Mouse (Mus musculus) hindbrain, embryonic 16.5 days (tissue): ENCODE data around the gene Slc2a2. TPM values are rescaled to one million over a fixed set of nuclear protein-coding genes. Genes with fewer than 3 reads are reported as not detected.
A peak's percentile ranks its signal among the peaks of the same experiment; 100 is the strongest.

Experiments
- ATAC-seq: fragments of 200-750 bp; cut with Nextera tagmentation; 2 replicates; pipeline ENCODE4 v1.8.0; 2017; ENCODE audit warnings: moderate TSS enrichment, moderate library complexity
- H3K27ac ChIP-seq: fragments of 300-500 bp; sonication (generic); 2 replicates; pipeline ENCODE4 v1.5.1; 2014; ENCODE audit warnings: low read depth, mild to moderate bottlenecking, control low read depth, low read length, moderate library complexity
- H3K27me3 ChIP-seq: fragments of 300-500 bp; sonication (generic); replicated peaks from 2 replicates; pipeline ENCODE4 v1.6.1; 2014; ENCODE audit warnings: low read length; ENCODE audit not compliant: control insufficient read depth, insufficient read depth
- H3K36me3 ChIP-seq: fragments of 300-500 bp; sonication (generic); 2 replicates; pipeline ENCODE4 v1.6.1; 2014; ENCODE audit warnings: mild to moderate bottlenecking, low read length, moderate library complexity, mixed read lengths; ENCODE audit not compliant: control insufficient read depth, insufficient read depth
- H3K4me1 ChIP-seq: fragments of 300-500 bp; sonication (generic); 2 replicates; pipeline ENCODE4 v1.6.1; 2014; ENCODE audit warnings: low read depth, low read length; ENCODE audit not compliant: control insufficient read depth, insufficient read depth
- H3K4me2 ChIP-seq: fragments of 300-500 bp; sonication (generic); 2 replicates; pipeline ENCODE4 v1.6.1; 2014; ENCODE audit warnings: mild to moderate bottlenecking, low read length, control low read depth, moderate library complexity
- H3K4me3 ChIP-seq: fragments of 300-500 bp; sonication (generic); 2 replicates; pipeline ENCODE4 v1.5.1; 2014; ENCODE audit warnings: mild to moderate bottlenecking, low read length, control low read depth, moderate library complexity
- H3K9ac ChIP-seq: fragments of 300-500 bp; sonication (generic); 2 replicates; pipeline ENCODE4 v1.6.1; 2014; ENCODE audit warnings: low read depth, mild to moderate bottlenecking, control low read depth, low read length, moderate library complexity
- H3K9me3 ChIP-seq: fragments of 300-500 bp; sonication (generic); 2 replicates; pipeline ENCODE4 v1.6.1; 2014; ENCODE audit warnings: mild to moderate bottlenecking, low read length, moderate library complexity; ENCODE audit not compliant: control insufficient read depth
- WGBS: fragments of 180-500 bp; shearing (Covaris S2); extraction: QIAGEN DNeasy Blood & Tissue Kit; methylation state at CpG from one replicate; pipeline ENCODE4 v1.1.7; 2014; 5-methylcytosine and 5-hydroxymethylcytosine counted together
- polyA plus RNA-seq: library from polyadenylated mRNA; unstranded; fragments of >200 nt; fragmentation: Nextera tagmentation; extraction: Ambion mirVana; gene quantifications from 2 replicates; pipeline ENCODE4 v1.2.1, GENCODE M21; 2015

The Slc2a2 gene
- polyA plus RNA-seq, 1 experiment from 2014 or later, result 0.08 TPM

DNA sequence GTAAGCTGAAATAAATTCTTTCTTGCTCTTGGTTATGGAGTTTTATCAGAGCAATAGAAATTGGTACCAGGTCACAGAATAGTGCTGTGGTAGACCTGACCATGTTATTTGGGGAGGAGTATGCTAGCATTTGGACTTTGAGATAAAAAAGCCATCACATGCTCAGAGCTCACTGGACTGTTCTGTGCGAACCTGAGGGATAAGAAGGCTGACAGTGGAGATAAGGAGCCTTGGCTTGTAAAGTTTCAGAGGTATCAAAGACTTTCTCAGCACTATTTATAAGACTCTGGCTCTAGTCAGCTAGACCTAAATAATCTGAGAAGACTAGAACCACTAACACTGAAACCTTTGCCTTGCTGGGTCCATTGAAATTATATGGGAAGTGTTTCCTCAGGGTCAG, 78.3 kb downstream of the Slc2a2 start:
- Histone ChIP-seq H3K9ac (no peak overlapping the region), H3K27ac (no peak overlapping the region), H3K9me3 (no peaks in the 10 kb centered on the region), H3K4me1 (peaks cover 3% of the 10 kb centered on the region; the same call in 1 of the 2 replicates), H3K4me2 (no peak overlapping the region), H3K36me3 (no peaks in the 10 kb centered on the region), H3K27me3 (no peaks in the 10 kb centered on the region; the same call in 1 of the 2 replicates), H3K4me3 (no peak overlapping the region)
- WGBS, result 97% methylated on average over 1 of the region's 1 CpGs
- ATAC-seq, result no peak

DNA sequence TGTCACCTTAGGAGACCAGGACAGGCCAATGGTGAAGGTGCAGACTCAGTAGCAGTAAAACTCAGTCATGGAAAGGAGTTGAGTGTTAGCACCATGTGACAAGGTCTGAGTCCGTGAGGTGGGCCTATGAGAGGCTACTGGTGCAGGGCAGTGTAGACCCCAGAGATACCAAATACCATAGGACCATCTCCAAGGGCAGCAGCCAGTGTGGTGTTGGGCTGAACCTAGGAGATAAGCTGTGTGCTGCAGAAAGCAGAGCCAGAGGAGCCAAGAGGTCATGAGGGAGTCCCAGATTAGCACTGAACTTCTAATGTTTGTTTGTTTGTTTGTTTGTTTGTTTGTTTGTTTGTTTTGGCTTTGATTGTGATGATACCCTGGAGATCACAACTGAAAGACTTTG, 78.8 kb downstream of the Slc2a2 start:
- H3K4me3 ChIP-seq, result no peak overlapping the region
- H3K27ac ChIP-seq, result no peak overlapping the region
- H3K4me2 ChIP-seq, result no peak overlapping the region
- 89% methylated on average over 1 of the region's 1 CpGs for WGBS
- no peaks in the 10 kb centered on the region for H3K9me3 ChIP-seq
- H3K4me1 ChIP-seq, result peaks cover 3% of the 10 kb centered on the region; the same call in 1 of the 2 replicates
- H3K9ac ChIP-seq, result no peak overlapping the region
- H3K27me3 ChIP-seq, result no peaks in the 10 kb centered on the region; the same call in 1 of the 2 replicates
- H3K36me3 ChIP-seq, result no peaks in the 10 kb centered on the region
- no peak for ATAC-seq

DNA sequence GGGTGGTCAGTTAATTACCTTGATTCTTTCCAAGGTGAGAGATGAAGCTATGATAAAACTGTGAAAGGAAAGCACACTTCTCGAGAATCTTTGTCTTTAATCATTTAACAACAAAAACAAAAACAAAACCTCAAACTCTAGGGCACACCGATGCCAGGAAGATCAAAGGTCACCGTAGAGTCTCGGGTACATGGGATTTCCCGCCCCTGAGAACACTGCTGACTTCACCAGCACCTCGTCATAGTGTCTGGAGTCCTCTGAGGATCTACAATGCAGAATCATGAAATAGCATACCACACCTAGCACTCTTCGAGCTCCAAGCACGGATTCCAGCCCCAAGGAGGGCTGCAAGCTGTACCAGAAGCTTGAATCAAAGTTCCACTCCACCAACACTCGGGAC, 82.8 kb downstream of the Slc2a2 start:
- peak; percentile 16 for ATAC-seq
- Histone ChIP-seq H3K27me3 (no peaks in the 10 kb centered on the region; the same call in 1 of the 2 replicates), H3K9ac (no peak overlapping the region), H3K9me3 (no peaks in the 10 kb centered on the region), H3K36me3 (no peaks in the 10 kb centered on the region), H3K27ac (no peak overlapping the region), H3K4me1 (peaks cover 7% of the 10 kb centered on the region), H3K4me2 (peak overlapping the region; percentile 99), H3K4me3 (peak overlapping the region; percentile 93)
- 77% methylated on average over 9 of the region's 9 CpGs for WGBS

Other genes starting within 250 kb of the Slc2a2 start
- gene Eif5a2, start 83.4 kb downstream of the Slc2a2 start, polyA plus RNA-seq, result 10.1 and 11.7 TPM in 2 replicates
- 188 and 219 TPM in 2 replicates for gene Rpl22l1, start 107.5 kb downstream of the Slc2a2 start, polyA plus RNA-seq
- not detected in 2 replicates for gene Gm1527, start 194.7 kb downstream of the Slc2a2 start, polyA plus RNA-seq